21 mouse cellular contexts compared by ENCODE assay signal in genomic region chr3:89535147-89535546, GRCm38 (mm10). TPM values are rescaled to one million over a fixed set of nuclear protein-coding genes. Genes with fewer than 3 reads are reported as not detected.
DNase-seq lines count a peak whose midpoint lies in the region; ATAC-seq and TF ChIP-seq lines count a peak whose summit lies in the region.
"Had no signal": no experiment of that assay in that cellular context is flagged by ENCODE, and none has a peak within 500 bp of the region (broad histone marks: within the 10 kb centered on the region; RNA-seq: fewer than 3 reads in every experiment).

No protein-coding gene starts in this region.

- no peak overlapping the region for H3ac ChIP-seq in myocyte (ENCODE audit: control insufficient read depth, insufficient read length)

- peaks cover 33% of the 10 kb centered on the region for H3K4me1 ChIP-seq in forebrain, embryonic 15.5 days
- no peaks in the 10 kb centered on the region for H3K4me1 ChIP-seq in forebrain, embryonic 11.5 days (replicated peaks; ENCODE audit: control insufficient read depth, insufficient read depth, low read length)
- 0 out of 2 replicates have a peak, but pooled peaks cover 4% of the 10 kb centered on the region for H3K4me1 ChIP-seq in lung, embryonic 14.5 days (ENCODE audit: insufficient read depth)
- H3K4me1 ChIP-seq: liver, embryonic 15.5 days had no signal

- no peak for ATAC-seq in forebrain, embryonic 15.5 days (replicated peaks)
- ATAC-seq in forebrain, embryonic 11.5 days (replicated peaks; ENCODE audit: low FRiP score) = no peak
- ATAC-seq in lung, embryonic 14.5 days (ENCODE audit: insufficient read depth) = peak; percentile 38; the same call in 1 of the 2 replicates
- ATAC-seq: intestine, postnatal 0 days had no signal

- no peaks in the 10 kb centered on the region for H3K27me3 ChIP-seq in forebrain, embryonic 15.5 days
- H3K27me3 ChIP-seq in forebrain, embryonic 11.5 days (ENCODE audit: control insufficient read depth, insufficient read depth, low read length) = no peaks in the 10 kb centered on the region
- H3K27me3 ChIP-seq in lung, embryonic 14.5 days (ENCODE audit: insufficient read depth, low read length) = no peaks in the 10 kb centered on the region
- peaks cover 46% of the 10 kb centered on the region for H3K27me3 ChIP-seq in myocyte (ENCODE audit: control insufficient read depth, insufficient read depth, insufficient read length)
- H3K27me3 ChIP-seq: embryonic facial prominence, embryonic 15.5 days; limb, embryonic 12.5 days; lung, embryonic 15.5 days; neural tube, embryonic 12.5 days; stomach, embryonic 15.5 days had no signal

- H3K4me3 ChIP-seq in forebrain, embryonic 15.5 days = no peak overlapping the region
- no peak overlapping the region for H3K4me3 ChIP-seq in forebrain, embryonic 11.5 days (ENCODE audit: low read depth, low read length)
- H3K4me3 ChIP-seq in lung, embryonic 14.5 days (ENCODE audit: low read depth, low read length) = no peak overlapping the region
- no peak overlapping the region for H3K4me3 ChIP-seq in myocyte
- H3K4me3 ChIP-seq: embryonic facial prominence, embryonic 10.5 days; embryonic facial prominence, embryonic 15.5 days; limb, embryonic 12.5 days; liver, embryonic 15.5 days; lung, embryonic 15.5 days; midbrain, embryonic 12.5 days; neural tube, embryonic 12.5 days; stomach, embryonic 15.5 days had no signal

- no peaks in the 10 kb centered on the region for H3K36me3 ChIP-seq in forebrain, embryonic 15.5 days
- H3K36me3 ChIP-seq in forebrain, embryonic 11.5 days (ENCODE audit: control insufficient read depth, insufficient read depth, low read length) = no peaks in the 10 kb centered on the region
- no peaks in the 10 kb centered on the region for H3K36me3 ChIP-seq in lung, embryonic 14.5 days (ENCODE audit: insufficient read depth)
- H3K36me3 ChIP-seq in myocyte (ENCODE audit: control insufficient read depth, insufficient read depth) = no peaks in the 10 kb centered on the region
- H3K36me3 ChIP-seq: embryonic facial prominence, embryonic 10.5 days; embryonic facial prominence, embryonic 15.5 days; limb, embryonic 12.5 days; liver, embryonic 15.5 days; lung, embryonic 15.5 days; midbrain, embryonic 12.5 days; neural tube, embryonic 12.5 days; stomach, embryonic 15.5 days had no signal

- no peak for TF ChIP-seq POLR2A in myocyte (IDR thresholded peaks at IDR 0.05; ENCODE audit: insufficient read length, low read depth)

- 81% methylated on average over 2 of the region's 2 CpGs for WGBS in forebrain, embryonic 15.5 days
- 86% methylated on average over 2 of the region's 2 CpGs for WGBS in forebrain, embryonic 11.5 days
- WGBS in lung, embryonic 14.5 days = 92% methylated on average over 2 of the region's 2 CpGs

- no peak overlapping the region for H3K4me2 ChIP-seq in forebrain, embryonic 15.5 days (replicated peaks)
- H3K4me2 ChIP-seq in forebrain, embryonic 11.5 days (ENCODE audit: low read depth, low read length, severe bottlenecking) = no peak overlapping the region
- no peak overlapping the region for H3K4me2 ChIP-seq in lung, embryonic 14.5 days
- H3K4me2 ChIP-seq in myocyte (ENCODE audit: low read depth) = peak overlapping the region; percentile 3
- H3K4me2 ChIP-seq: embryonic facial prominence, embryonic 15.5 days; heart, embryonic 11.5 days; limb, embryonic 12.5 days; liver, embryonic 15.5 days; lung, embryonic 15.5 days; midbrain, embryonic 12.5 days; neural tube, embryonic 12.5 days; stomach, embryonic 15.5 days had no signal

- H3K9me3 ChIP-seq in forebrain, embryonic 15.5 days = no peaks in the 10 kb centered on the region
- H3K9me3 ChIP-seq in forebrain, embryonic 11.5 days (ENCODE audit: control insufficient read depth, low read length) = no peaks in the 10 kb centered on the region
- no peaks in the 10 kb centered on the region for H3K9me3 ChIP-seq in lung, embryonic 14.5 days (ENCODE audit: low read depth, low read length)
- H3K9me3 ChIP-seq: embryonic facial prominence, embryonic 10.5 days; embryonic facial prominence, embryonic 15.5 days; limb, embryonic 12.5 days; liver, embryonic 15.5 days; lung, embryonic 15.5 days; midbrain, embryonic 12.5 days; neural tube, embryonic 12.5 days; stomach, embryonic 15.5 days had no signal

- no peak for DNase-seq in forebrain, embryonic 11.5 days (ENCODE audit: low spot score)
- DNase-seq in lung, embryonic 14.5 days = no peak
- no peak for DNase-seq in lung, postnatal 36 days
- peak; percentile 52 for DNase-seq in MN1 (ENCODE audit: low spot score)
- no peak for DNase-seq in left cerebral cortex, postnatal 4 days
- DNase-seq: kidney, adult 9 months; layer of hippocampus, adult 9-11 months; right cerebral cortex, postnatal 14 days had no signal

- peak overlapping the region; percentile 75 for H3K27ac ChIP-seq in forebrain, embryonic 15.5 days (replicated peaks)
- H3K27ac ChIP-seq in forebrain, embryonic 11.5 days (ENCODE audit: low read depth, low read length) = no peak overlapping the region
- H3K27ac ChIP-seq in lung, embryonic 14.5 days (ENCODE audit: low read depth) = no peak overlapping the region
- H3K27ac ChIP-seq: embryonic facial prominence, embryonic 10.5 days; embryonic facial prominence, embryonic 15.5 days; limb, embryonic 12.5 days; liver, embryonic 15.5 days; lung, embryonic 15.5 days; midbrain, embryonic 12.5 days; neural tube, embryonic 12.5 days; stomach, embryonic 15.5 days had no signal

- intact Hi-C loops in left cerebral cortex, postnatal 4 days (cut with DNase I) = no loop called here

- H3K79me2 ChIP-seq in myocyte (ENCODE audit: control insufficient read depth, insufficient read depth) = no peaks in the 10 kb centered on the region

- no peak for TF ChIP-seq CTCF in lung, embryonic 14.5 days (IDR thresholded peaks at IDR 0.05; ENCODE audit: low read depth)

- no peak overlapping the region for H3K9ac ChIP-seq in forebrain, embryonic 15.5 days (replicated peaks)
- no peak overlapping the region for H3K9ac ChIP-seq in forebrain, embryonic 11.5 days (ENCODE audit: low read length)
- H3K9ac ChIP-seq in lung, embryonic 14.5 days = no peak overlapping the region
- H3K9ac ChIP-seq: embryonic facial prominence, embryonic 15.5 days; limb, embryonic 12.5 days; liver, embryonic 15.5 days; lung, embryonic 15.5 days; midbrain, embryonic 12.5 days; neural tube, embryonic 12.5 days; stomach, embryonic 15.5 days had no signal

TF ChIP-seq in myocyte, 11 proteins besides CTCF, POLR2A, EP300 and RAD21:
- TF ChIP-seq TCF3 (IDR thresholded peaks at IDR 0.05; ENCODE audit: insufficient read length, low read depth) (no peak), POLR2AphosphoS2 (IDR thresholded peaks at IDR 0.05; ENCODE audit: insufficient read length, low read depth) (no peak), E2F4 (IDR thresholded peaks at IDR 0.05; ENCODE audit: insufficient read depth) (no peak)

RNA-seq across cellular contexts. Expression of gene Kcnn3, which starts 15.2 kb away (rescaled TPM):
- polyA plus RNA-seq in forebrain, embryonic 15.5 days (2015; fragmentation: Nextera tagmentation; extraction: Ambion mirVana) = 9.0 and 10.4 TPM in 2 replicates
- polyA plus RNA-seq in forebrain, embryonic 11.5 days (2014; fragmentation: Nextera tagmentation; extraction: Ambion mirVana) = 1.3 and 1.8 TPM in 2 replicates
- 1.0 TPM in 2 replicates for polyA plus RNA-seq in lung, embryonic 14.5 days (2014; fragmentation: Nextera tagmentation; extraction: Ambion mirVana)
- polyA plus RNA-seq in myocyte (2012; fragmentation: generic; extraction: Trizol) = 0.68 TPM
- total RNA-seq in left cerebral cortex, postnatal 4 days (2021) = 10 to 100 TPM; 19.5 to 20.7 TPM
- total RNA-seq: megakaryocyte, adult 5-6 weeks had no signal
